Mouse (Mus musculus) intestine, postnatal 0 days (tissue): ENCODE results near the gene Spen. TPM values are rescaled to one million over a fixed set of nuclear protein-coding genes. Genes with fewer than 3 reads are reported as not detected.

Source experiments
- ATAC-seq: fragments of 200-750 bp; cut with Nextera tagmentation; 2 replicates; pipeline ENCODE4 v1.8.0; 2017; ENCODE audit warnings: mild to moderate bottlenecking, moderate TSS enrichment, moderate library complexity
- H3K27ac ChIP-seq: fragments of 300-500 bp; sonication (generic); 2 replicates; pipeline ENCODE4 v1.5.1; 2014; ENCODE audit warnings: mild to moderate bottlenecking, low read depth, low read length, moderate library complexity
- H3K27me3 ChIP-seq: fragments of 300-500 bp; sonication (generic); replicated peaks from 2 replicates; pipeline ENCODE4 v1.6.1; 2014; ENCODE audit warnings: low read length, mixed read lengths; ENCODE audit not compliant: control insufficient read depth, insufficient read depth
- H3K36me3 ChIP-seq: fragments of 300-500 bp; sonication (generic); 2 replicates; pipeline ENCODE4 v1.6.1; 2014; ENCODE audit warnings: mild to moderate bottlenecking, moderate library complexity; ENCODE audit not compliant: control insufficient read depth, insufficient read depth
- H3K4me1 ChIP-seq: fragments of 300-500 bp; sonication (generic); replicated peaks from 2 replicates; pipeline ENCODE4 v1.6.1; 2014; ENCODE audit warnings: antibody characterized with exemption, low read length, mixed read lengths; ENCODE audit not compliant: control insufficient read depth, insufficient read depth
- H3K4me2 ChIP-seq: fragments of 300-500 bp; sonication (generic); replicated peaks from 2 replicates; pipeline ENCODE4 v1.6.1; 2014; ENCODE audit warnings: low read depth, mild to moderate bottlenecking, moderate library complexity
- H3K4me3 ChIP-seq: fragments of 300-500 bp; sonication (generic); 2 replicates; pipeline ENCODE4 v1.5.1; 2014; ENCODE audit warnings: low read depth, low read length
- H3K9ac ChIP-seq: fragments of 300-500 bp; sonication (generic); 2 replicates; pipeline ENCODE4 v1.6.1; 2014; ENCODE audit warnings: mild to moderate bottlenecking, low read depth, low read length
- H3K9me3 ChIP-seq: fragments of 300-500 bp; sonication (generic); 2 replicates; pipeline ENCODE4 v1.6.1; 2016; ENCODE audit warnings: mixed run types; ENCODE audit not compliant: control insufficient read depth
- CTCF ChIP-seq: sonication (generic); IDR thresholded peaks from 2 replicates; pipeline ENCODE4 v1.5.1; 2016; ENCODE audit warnings: low read depth, mild to moderate bottlenecking, control low read depth, antibody characterized with exemption, moderate library complexity
- WGBS: fragments of 180-500 bp; shearing (Covaris S2); extraction: QIAGEN DNeasy Blood & Tissue Kit; methylation state at CpG from one replicate; pipeline ENCODE4 v1.1.7; 2014; 5-methylcytosine and 5-hydroxymethylcytosine counted together
- polyA plus RNA-seq: library from polyadenylated mRNA; unstranded; fragments of >200 nt; fragmentation: Nextera tagmentation; extraction: Ambion mirVana; gene quantifications from 2 replicates; pipeline ENCODE4 v1.2.1, GENCODE M21; 2015

Spen gene
- polyA plus RNA-seq, 1 experiment from 2014 or later: 3.2 TPM

DNA sequence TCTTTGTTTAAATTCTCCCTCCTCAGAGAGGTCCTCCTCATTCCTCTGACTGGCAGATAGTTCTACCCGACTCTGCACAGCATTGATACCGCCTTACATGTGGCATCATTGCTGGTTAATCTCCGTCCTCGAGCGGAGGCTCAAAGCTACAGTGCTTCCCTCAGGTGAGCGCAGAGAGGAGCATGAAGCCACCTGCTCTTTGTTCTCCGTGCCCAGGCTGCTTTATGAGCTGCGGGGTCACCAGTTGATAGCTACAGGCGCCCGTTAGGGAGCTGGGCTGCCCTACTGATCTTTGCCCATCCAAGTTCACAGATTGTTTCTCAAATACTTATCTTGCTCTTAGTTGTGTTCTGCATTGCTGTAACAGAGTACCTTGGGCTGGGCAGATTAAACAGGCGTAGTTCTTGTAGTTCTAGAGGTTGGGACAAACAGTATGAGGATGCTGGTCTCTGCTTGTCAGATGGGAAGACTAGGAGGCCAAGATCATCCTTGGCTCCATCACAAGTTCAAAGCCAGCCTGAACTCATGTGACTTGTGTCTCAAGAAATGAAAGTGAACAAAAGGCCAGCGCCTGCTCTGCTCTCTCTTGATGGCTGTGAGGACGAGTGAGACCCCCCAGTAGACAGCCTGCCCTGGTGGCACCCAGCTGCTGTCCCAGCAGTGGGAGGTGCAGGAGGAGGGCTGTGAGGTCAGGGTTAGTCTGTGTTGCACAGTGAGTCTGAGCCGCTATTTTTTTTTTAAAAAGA, 82.0 kb downstream of the Spen start:
- Histone ChIP-seq H3K27me3 (no peaks in the 10 kb centered on the region), H3K9ac (no peak overlapping the region), H3K9me3 (no peaks in the 10 kb centered on the region), H3K27ac (no peak overlapping the region), H3K4me2 (no peak overlapping the region), H3K4me3 (no peak overlapping the region), H3K4me1 (no peaks in the 10 kb centered on the region), H3K36me3 (peaks cover 24% of the 10 kb centered on the region)
- 67% methylated on average over 14 of the region's 14 CpGs for WGBS
- ATAC-seq: peak; percentile 59; the same call in 1 of the 2 replicates
- no peak for TF ChIP-seq CTCF

- no peak overlapping the region for H3K27ac ChIP-seq
- no peak overlapping the region for H3K4me2 ChIP-seq
- no peaks in the 10 kb centered on the region for H3K9me3 ChIP-seq
- H3K9ac ChIP-seq: no peak overlapping the region
- H3K27me3 ChIP-seq: no peaks in the 10 kb centered on the region
- no peak for TF ChIP-seq CTCF
- H3K4me1 ChIP-seq: no peaks in the 10 kb centered on the region
- WGBS: 88% methylated on average over 4 of the region's 4 CpGs
- no peak for ATAC-seq
- H3K4me3 ChIP-seq: no peak overlapping the region
- H3K36me3 ChIP-seq: peaks cover 24% of the 10 kb centered on the region
Observed at GRCm38 (mm10) chr4:141455526-141455925, 82.9 kb downstream of the Spen start.

- H3K4me1 ChIP-seq: no peaks in the 10 kb centered on the region
- H3K27ac ChIP-seq: no peak overlapping the region
- no peak overlapping the region for H3K4me3 ChIP-seq
- ATAC-seq: no peak
- 77% methylated on average over 14 of the region's 14 CpGs for WGBS
- peaks cover 20% of the 10 kb centered on the region for H3K36me3 ChIP-seq
- no peak overlapping the region for H3K9ac ChIP-seq
- no peaks in the 10 kb centered on the region for H3K9me3 ChIP-seq
- TF ChIP-seq CTCF: no peak
- H3K4me2 ChIP-seq: no peak overlapping the region
- H3K27me3 ChIP-seq: no peaks in the 10 kb centered on the region
Observed at GRCm38 (mm10) chr4:141454581-141455350, 83.6 kb downstream of the Spen start.

GRCm38 (mm10) chr4:141451916-141452450, 86.4 kb downstream of the Spen start:
- Histone ChIP-seq H3K4me3 (no peak overlapping the region), H3K27me3 (no peaks in the 10 kb centered on the region), H3K9ac (no peak overlapping the region), H3K4me1 (no peaks in the 10 kb centered on the region), H3K9me3 (no peaks in the 10 kb centered on the region), H3K27ac (no peak overlapping the region), H3K4me2 (no peak overlapping the region), H3K36me3 (peaks cover 36% of the 10 kb centered on the region)
- ATAC-seq: no peak
- WGBS: 88% methylated on average over 9 of the region's 9 CpGs
- no peak for TF ChIP-seq CTCF

DNA sequence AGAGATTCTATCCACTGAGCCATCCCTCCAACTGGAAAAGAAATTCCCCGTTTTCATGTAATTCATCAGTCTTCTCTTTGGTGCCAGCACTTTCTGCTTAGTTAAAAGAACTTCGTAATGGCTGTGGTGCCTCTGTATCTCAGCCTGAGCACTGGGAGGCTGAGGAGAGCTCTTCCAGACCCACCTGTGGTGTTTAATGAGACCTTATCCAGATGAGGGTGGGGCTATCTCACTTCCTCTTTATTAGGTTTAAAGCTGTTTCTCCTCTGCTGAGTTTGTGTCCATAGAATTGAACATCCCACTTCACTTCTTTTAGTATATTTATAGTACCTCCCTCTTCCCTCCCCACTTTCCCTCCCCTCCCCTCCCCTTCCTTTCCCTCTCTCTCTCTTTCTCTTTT, 87.1 kb downstream of the Spen start:
- no peak for TF ChIP-seq CTCF
- Histone ChIP-seq H3K27me3 (no peaks in the 10 kb centered on the region), H3K36me3 (peaks cover 36% of the 10 kb centered on the region), H3K4me2 (no peak overlapping the region), H3K9ac (no peak overlapping the region), H3K27ac (no peak overlapping the region), H3K4me1 (no peaks in the 10 kb centered on the region), H3K9me3 (no peaks in the 10 kb centered on the region), H3K4me3 (no peak overlapping the region)
- 81% methylated on average over 2 of the region's 2 CpGs for WGBS
- ATAC-seq: no peak

GRCm38 (mm10) chr4:141446211-141446610, 92.2 kb downstream of the Spen start:
- Histone ChIP-seq H3K4me2 (no peak overlapping the region), H3K9ac (no peak overlapping the region), H3K27me3 (no peaks in the 10 kb centered on the region), H3K36me3 (peaks cover 21% of the 10 kb centered on the region), H3K4me3 (no peak overlapping the region), H3K9me3 (no peaks in the 10 kb centered on the region), H3K4me1 (peaks cover 4% of the 10 kb centered on the region; the same call in 1 of the 2 replicates), H3K27ac (no peak overlapping the region)
- no peak for TF ChIP-seq CTCF
- no peak for ATAC-seq
- 67% methylated on average over 7 of the region's 7 CpGs for WGBS
